Mouse (Mus musculus): ENCODE measurements around the gene Aldh3a1. TPM values are rescaled to one million over a fixed set of nuclear protein-coding genes. Genes with fewer than 3 reads are reported as not detected.
A peak's percentile ranks its signal among the peaks of the same experiment; 100 is the strongest.

The Aldh3a1 gene
- polyA plus RNA-seq, 1 experiment from 2014 or later = 0.10 TPM

GRCm38 (mm10) chr11:61192779-61193178, 14.6 kb upstream of the Aldh3a1 start:
- H3K9me3 ChIP-seq (ENCODE audit: control insufficient read depth) = no peaks in the 10 kb centered on the region
- peaks cover 5% of the 10 kb centered on the region; the same call in 1 of the 2 replicates for H3K27me3 ChIP-seq (replicated peaks; ENCODE audit: control insufficient read depth, insufficient read depth, low read length)
- no peaks in the 10 kb centered on the region for H3K4me1 ChIP-seq (replicated peaks; ENCODE audit: control insufficient read depth, insufficient read depth, low read length)
- no peak overlapping the region for H3K9ac ChIP-seq (ENCODE audit: low read depth, low read length)
- H3K36me3 ChIP-seq (ENCODE audit: control insufficient read depth, insufficient read depth) = no peaks in the 10 kb centered on the region
- no peak for ATAC-seq
- H3K4me2 ChIP-seq (replicated peaks; ENCODE audit: low read depth) = no peak overlapping the region
- no peak for TF ChIP-seq CTCF (IDR thresholded peaks at IDR 0.05; ENCODE audit: low read depth)
- no peak overlapping the region for H3K27ac ChIP-seq (ENCODE audit: low read depth, low read length)
- no peak overlapping the region for H3K4me3 ChIP-seq (ENCODE audit: low read depth, low read length)
- 84% methylated on average over 2 of the region's 2 CpGs for WGBS

DNA sequence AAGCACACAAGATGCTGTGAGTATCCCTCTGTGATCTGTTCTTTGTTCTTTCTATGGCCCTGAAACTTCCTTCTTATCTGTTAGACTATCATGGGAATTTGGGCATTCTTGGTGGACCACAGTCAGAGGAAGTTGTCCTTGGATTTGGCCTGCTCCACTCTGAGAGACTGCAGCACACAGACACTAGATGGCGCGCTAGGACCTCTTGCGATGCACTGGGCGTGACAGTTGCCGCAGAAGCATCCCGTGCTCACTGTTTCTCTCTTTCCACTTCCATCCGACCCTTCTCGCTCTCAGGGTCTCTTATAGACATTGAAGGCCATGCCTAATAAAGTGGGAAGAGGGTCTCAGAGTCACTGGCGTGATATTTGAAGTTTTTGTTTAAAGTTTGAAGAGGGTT, 13.9 kb upstream of the Aldh3a1 start:
- WGBS = 5% methylated on average over 9 of the region's 9 CpGs
- Histone ChIP-seq H3K36me3 (ENCODE audit: control insufficient read depth, insufficient read depth) (no peaks in the 10 kb centered on the region), H3K4me2 (replicated peaks; ENCODE audit: low read depth) (no peak overlapping the region), H3K27me3 (replicated peaks; ENCODE audit: control insufficient read depth, insufficient read depth, low read length) (peaks cover 5% of the 10 kb centered on the region; the same call in 1 of the 2 replicates), H3K27ac (ENCODE audit: low read depth, low read length) (no peak overlapping the region), H3K4me1 (replicated peaks; ENCODE audit: control insufficient read depth, insufficient read depth, low read length) (no peaks in the 10 kb centered on the region), H3K4me3 (ENCODE audit: low read depth, low read length) (no peak overlapping the region), H3K9ac (ENCODE audit: low read depth, low read length) (no peak overlapping the region), H3K9me3 (ENCODE audit: control insufficient read depth) (no peaks in the 10 kb centered on the region)
- peak; percentile 60; the same call in 1 of the 2 replicates for ATAC-seq
- TF ChIP-seq CTCF (IDR thresholded peaks at IDR 0.05; ENCODE audit: low read depth) = peak; percentile 99

DNA sequence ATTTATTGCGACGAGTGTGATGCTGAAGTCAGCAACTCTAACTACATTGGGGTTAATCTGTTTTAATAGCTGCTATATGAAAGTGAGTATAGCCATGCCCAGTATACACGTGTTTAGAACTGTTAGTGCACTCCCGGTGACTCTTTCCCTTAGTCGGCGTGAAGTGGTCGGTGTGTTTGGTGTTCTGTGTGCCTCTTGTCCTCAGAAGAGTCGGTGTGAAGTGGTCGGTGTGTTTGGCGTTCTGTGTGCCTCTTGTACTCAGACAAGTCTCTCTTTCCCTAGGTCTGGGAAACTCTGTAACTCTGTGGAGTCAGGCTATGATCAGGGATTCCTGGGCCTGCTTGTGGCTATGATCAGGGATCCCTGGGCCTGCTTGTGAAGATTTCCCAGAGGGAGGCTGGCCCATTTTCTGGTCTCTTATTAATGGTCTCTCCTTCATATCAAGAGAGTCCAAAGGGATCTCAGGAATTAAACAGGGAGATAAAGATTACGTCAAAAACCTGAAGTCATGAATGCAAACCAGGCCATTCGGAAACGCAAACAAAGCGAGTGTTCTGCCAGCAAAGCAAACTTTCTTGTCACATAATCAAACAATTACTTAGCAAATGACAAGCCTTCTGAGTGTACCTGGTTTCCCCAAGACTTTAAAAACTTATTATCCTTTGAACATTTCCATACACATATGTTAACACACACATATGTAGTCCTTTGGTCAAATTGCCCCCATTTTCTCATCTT, 10.6 kb upstream of the Aldh3a1 start:
- Histone ChIP-seq H3K27ac (ENCODE audit: low read depth, low read length) (no peak overlapping the region), H3K4me1 (replicated peaks; ENCODE audit: control insufficient read depth, insufficient read depth, low read length) (0 out of 2 replicates have a peak, but pooled peaks cover 3% of the 10 kb centered on the region), H3K9me3 (ENCODE audit: control insufficient read depth) (no peaks in the 10 kb centered on the region), H3K4me2 (replicated peaks; ENCODE audit: low read depth) (no peak overlapping the region), H3K27me3 (replicated peaks; ENCODE audit: control insufficient read depth, insufficient read depth, low read length) (peaks cover 5% of the 10 kb centered on the region; the same call in 1 of the 2 replicates), H3K4me3 (ENCODE audit: low read depth, low read length) (no peak overlapping the region), H3K9ac (ENCODE audit: low read depth, low read length) (no peak overlapping the region), H3K36me3 (ENCODE audit: control insufficient read depth, insufficient read depth) (no peaks in the 10 kb centered on the region)
- WGBS = 68% methylated on average over 14 of the region's 14 CpGs
- ATAC-seq = no peak
- TF ChIP-seq CTCF (IDR thresholded peaks at IDR 0.05; ENCODE audit: low read depth) = no peak

DNA sequence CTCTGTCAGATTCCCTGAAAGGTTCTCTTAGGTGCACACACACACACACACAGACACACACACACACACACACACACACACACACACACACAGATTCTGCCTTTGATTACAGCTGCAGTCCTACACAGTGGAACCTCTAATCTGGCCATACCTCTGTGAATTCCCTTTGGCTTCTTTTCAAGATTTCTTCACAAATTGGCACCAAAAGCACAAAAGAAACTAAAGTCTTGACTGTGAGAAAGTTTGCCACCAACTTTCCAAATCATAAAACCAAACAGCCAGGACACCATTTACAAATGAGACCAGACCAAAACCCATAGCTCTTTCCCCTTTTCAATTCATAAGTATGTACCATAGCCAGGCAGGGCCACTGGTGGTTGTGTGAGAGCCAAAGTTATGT, 9.4 kb upstream of the Aldh3a1 start:
- no peak overlapping the region for H3K9ac ChIP-seq (ENCODE audit: low read depth, low read length)
- 0 out of 2 replicates have a peak, but pooled peaks cover 3% of the 10 kb centered on the region for H3K4me1 ChIP-seq (replicated peaks; ENCODE audit: control insufficient read depth, insufficient read depth, low read length)
- ATAC-seq = no peak
- no peaks in the 10 kb centered on the region for H3K9me3 ChIP-seq (ENCODE audit: control insufficient read depth)
- peaks cover 5% of the 10 kb centered on the region; the same call in 1 of the 2 replicates for H3K27me3 ChIP-seq (replicated peaks; ENCODE audit: control insufficient read depth, insufficient read depth, low read length)
- no peak overlapping the region for H3K4me3 ChIP-seq (ENCODE audit: low read depth, low read length)
- H3K36me3 ChIP-seq (ENCODE audit: control insufficient read depth, insufficient read depth) = no peaks in the 10 kb centered on the region
- H3K27ac ChIP-seq (ENCODE audit: low read depth, low read length) = no peak overlapping the region
- no peak overlapping the region for H3K4me2 ChIP-seq (replicated peaks; ENCODE audit: low read depth)
- no peak for TF ChIP-seq CTCF (IDR thresholded peaks at IDR 0.05; ENCODE audit: low read depth)

DNA sequence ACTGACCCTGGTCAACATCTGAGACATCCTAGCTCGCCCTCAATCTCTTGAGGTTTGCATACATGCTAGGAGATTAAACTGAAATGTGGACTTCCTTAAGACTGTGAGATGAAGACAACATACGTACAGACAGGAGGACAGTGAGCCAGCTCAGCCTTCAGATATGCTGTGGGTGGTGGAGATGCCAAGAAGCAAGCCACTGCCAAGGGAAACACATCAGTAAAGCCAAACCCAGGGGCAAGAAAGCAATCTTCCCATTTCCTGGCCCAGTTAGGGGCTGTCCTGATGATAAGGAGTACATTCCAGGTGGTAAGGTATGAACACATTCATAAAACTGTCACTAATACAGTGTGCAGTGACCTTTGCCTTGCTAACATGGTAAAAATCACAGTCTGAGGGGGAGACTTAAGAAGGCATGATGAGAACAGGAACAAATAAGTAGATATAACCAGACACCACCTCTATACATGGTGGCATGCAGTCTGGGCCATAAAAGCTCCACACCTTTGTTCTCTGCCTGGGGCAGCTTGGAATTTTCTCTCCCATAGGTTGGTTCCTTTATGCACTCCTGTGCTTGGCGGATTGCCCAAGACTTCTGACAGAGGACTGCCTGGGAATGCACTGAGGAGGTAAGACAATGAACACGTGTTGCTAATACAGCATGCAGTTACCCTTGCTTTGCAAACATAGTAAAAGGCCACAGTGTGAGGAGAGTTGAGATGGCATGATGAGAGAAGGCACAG, 7.5 kb upstream of the Aldh3a1 start:
- Histone ChIP-seq H3K36me3 (ENCODE audit: control insufficient read depth, insufficient read depth) (no peaks in the 10 kb centered on the region), H3K9me3 (ENCODE audit: control insufficient read depth) (no peaks in the 10 kb centered on the region), H3K4me2 (replicated peaks; ENCODE audit: low read depth) (no peak overlapping the region), H3K4me1 (replicated peaks; ENCODE audit: control insufficient read depth, insufficient read depth, low read length) (0 out of 2 replicates have a peak, but pooled peaks cover 3% of the 10 kb centered on the region), H3K4me3 (ENCODE audit: low read depth, low read length) (no peak overlapping the region), H3K27me3 (replicated peaks; ENCODE audit: control insufficient read depth, insufficient read depth, low read length) (no peaks in the 10 kb centered on the region), H3K27ac (ENCODE audit: low read depth, low read length) (0 out of 2 replicates have a peak overlapping the region, but pooled peaks have one; percentile 15), H3K9ac (ENCODE audit: low read depth, low read length) (no peak overlapping the region)
- no peak for TF ChIP-seq CTCF (IDR thresholded peaks at IDR 0.05; ENCODE audit: low read depth)
- WGBS = 40% methylated on average over 4 of the region's 4 CpGs
- peak; percentile 96 for ATAC-seq

DNA sequence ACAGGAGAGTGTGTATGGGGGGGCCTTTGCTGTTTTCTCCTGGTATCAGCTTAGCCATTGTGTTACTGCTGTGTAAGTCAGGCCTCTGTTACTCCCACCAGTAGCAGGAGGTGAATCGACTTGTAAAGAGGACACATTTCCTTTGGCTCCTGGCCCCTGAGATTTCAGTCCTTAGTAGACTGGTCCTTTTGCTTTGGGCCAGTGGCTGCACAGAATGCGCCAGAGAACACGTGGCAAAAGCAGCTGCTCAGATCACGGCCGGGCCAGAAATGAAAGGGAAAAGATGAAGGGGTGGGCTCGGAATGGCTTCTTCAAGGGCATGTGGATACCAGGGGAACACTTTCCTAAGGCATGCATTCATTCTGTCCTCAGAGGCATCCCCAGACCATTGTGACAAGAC, 5.2 kb upstream of the Aldh3a1 start:
- H3K9ac ChIP-seq (ENCODE audit: low read depth, low read length) = no peak overlapping the region
- H3K4me1 ChIP-seq (replicated peaks; ENCODE audit: control insufficient read depth, insufficient read depth, low read length) = 0 out of 2 replicates have a peak, but pooled peaks cover 3% of the 10 kb centered on the region
- H3K36me3 ChIP-seq (ENCODE audit: control insufficient read depth, insufficient read depth) = no peaks in the 10 kb centered on the region
- no peaks in the 10 kb centered on the region for H3K9me3 ChIP-seq (ENCODE audit: control insufficient read depth)
- H3K4me3 ChIP-seq (ENCODE audit: low read depth, low read length) = no peak overlapping the region
- no peak for ATAC-seq
- H3K27ac ChIP-seq (ENCODE audit: low read depth, low read length) = no peak overlapping the region
- TF ChIP-seq CTCF (IDR thresholded peaks at IDR 0.05; ENCODE audit: low read depth) = no peak
- 86% methylated on average over 6 of the region's 6 CpGs for WGBS
- H3K27me3 ChIP-seq (replicated peaks; ENCODE audit: control insufficient read depth, insufficient read depth, low read length) = no peaks in the 10 kb centered on the region
- no peak overlapping the region for H3K4me2 ChIP-seq (replicated peaks; ENCODE audit: low read depth)
